Mouse (Mus musculus): ENCODE results near the gene Dpyd. TPM values are rescaled to one million over a fixed set of nuclear protein-coding genes. Genes with fewer than 3 reads are reported as not detected.

Dpyd gene
- polyA plus RNA-seq (2012; ENCODE audit: low replicate concordance): 0.31 TPM in 1 of 2 replicates, not detected in the other

GRCm38 (mm10) chr3:118561554-118562310, at the start of gene Dpyd:
Gene Dpyd, plus strand, starts transcription at chr3:118562129.

